Mouse (Mus musculus) heart, adult 2 months (tissue): ENCODE measurements around the gene Paqr4.

Experiments
- CTCF ChIP-seq: fragments of 200-600 bp; IDR thresholded peaks from 2 replicates; pipeline ENCODE4 v1.8.1; 2022; ENCODE audit warnings: antibody characterized with exemption, mild to moderate bottlenecking, moderate library complexity
- POLR2A ChIP-seq: fragments of 200-500 bp; IDR thresholded peaks from 2 replicates; pipeline ENCODE4 v1.6.1; 2011; ENCODE audit warnings: mild to moderate bottlenecking, low read depth, low read length, control low read depth; ENCODE audit not compliant: insufficient read depth

- no peak for TF ChIP-seq POLR2A
- no peak for TF ChIP-seq CTCF
These were observed 35.1 kb downstream of the Paqr4 start for GRCm38 (mm10) chr17:23705525-23706104.
